Mouse (Mus musculus): ENCODE results near the gene Fbln1. TPM values are rescaled to one million over a fixed set of nuclear protein-coding genes. Genes with fewer than 3 reads are reported as not detected.
A peak's percentile ranks its signal among the peaks of the same experiment; 100 is the strongest.
"Not testable (repeated sequence)": the region's sequence is repeated elsewhere in the genome, so short reads cannot be mapped to it uniquely, and the experiment has no call there.

Gene Fbln1
- total and polyA plus RNA-seq, 2 experiments, result 0.83 to 1.4 TPM

DNA sequence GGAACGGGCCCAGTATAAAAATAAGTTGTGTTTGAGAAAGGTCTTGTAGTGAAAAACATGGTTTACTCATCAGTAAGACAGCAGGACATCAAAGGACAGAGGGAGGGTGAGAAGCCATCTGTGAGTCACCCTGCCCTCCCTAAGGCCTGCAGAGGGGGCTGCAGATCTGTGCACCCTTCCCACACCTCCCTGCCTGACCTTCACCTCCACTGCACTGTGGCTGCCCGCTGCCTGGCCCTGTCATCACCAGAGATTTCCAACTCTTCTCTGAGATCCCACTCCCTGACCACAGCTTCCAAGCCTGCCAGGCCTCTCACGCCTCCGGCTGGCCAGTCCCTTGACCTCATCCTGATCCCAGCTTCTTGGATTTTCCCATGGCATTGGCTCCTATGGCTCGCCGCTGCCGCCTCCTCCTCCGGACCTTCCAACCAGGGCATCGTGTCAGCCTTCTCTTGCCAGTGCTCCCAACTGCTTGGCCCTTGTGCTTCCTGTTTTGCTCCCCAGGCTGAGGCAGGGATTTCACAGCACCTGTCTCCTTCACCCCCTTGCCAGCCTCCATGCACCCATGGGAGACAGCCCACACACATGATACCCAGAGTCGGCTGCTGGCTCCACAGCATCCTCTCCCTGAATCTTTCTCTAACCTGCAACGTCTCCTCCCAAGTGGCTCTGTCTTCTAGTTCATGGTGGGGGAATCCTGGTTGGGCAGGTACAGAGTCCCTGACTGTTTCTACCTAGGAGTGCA is 114.3 kb downstream of the Fbln1 start:
- DNase-seq (ENCODE audit: extremely low read depth, low read depth, low spot score), result no peak
- H3K4me1 ChIP-seq (ENCODE audit: control insufficient read depth, insufficient read depth, low read length), result 0 out of 2 replicates have a peak, but pooled peaks cover 2% of the 10 kb centered on the region
- no peaks in the 10 kb centered on the region for H3K36me3 ChIP-seq (ENCODE audit: control insufficient read depth, insufficient read depth, low read length)
- no peak overlapping the region for H3K27ac ChIP-seq (replicated peaks; ENCODE audit: insufficient read depth, low read depth, low read length)
- no peak overlapping the region for H3K4me3 ChIP-seq (ENCODE audit: insufficient read depth, low read depth, low read length)
- 86% methylated on average over 11 of the region's 11 CpGs for WGBS
- H3K79me2 ChIP-seq (ENCODE audit: control insufficient read depth, insufficient read depth, low read length), result no peaks in the 10 kb centered on the region
- H3K27me3 ChIP-seq (ENCODE audit: control insufficient read depth, insufficient read depth, low read length), result no peaks in the 10 kb centered on the region
- TF ChIP-seq POLR2A (IDR thresholded peaks at IDR 0.05; ENCODE audit: extremely low read depth, insufficient read depth, low read length), result no peak
- TF ChIP-seq CTCF (IDR thresholded peaks at IDR 0.05; ENCODE audit: low read depth, low read length), result 0 out of 2 replicates have a peak, but pooled peaks have one; percentile 8
- no peak overlapping the region for H3K9ac ChIP-seq (ENCODE audit: low read depth, low read length)

DNA sequence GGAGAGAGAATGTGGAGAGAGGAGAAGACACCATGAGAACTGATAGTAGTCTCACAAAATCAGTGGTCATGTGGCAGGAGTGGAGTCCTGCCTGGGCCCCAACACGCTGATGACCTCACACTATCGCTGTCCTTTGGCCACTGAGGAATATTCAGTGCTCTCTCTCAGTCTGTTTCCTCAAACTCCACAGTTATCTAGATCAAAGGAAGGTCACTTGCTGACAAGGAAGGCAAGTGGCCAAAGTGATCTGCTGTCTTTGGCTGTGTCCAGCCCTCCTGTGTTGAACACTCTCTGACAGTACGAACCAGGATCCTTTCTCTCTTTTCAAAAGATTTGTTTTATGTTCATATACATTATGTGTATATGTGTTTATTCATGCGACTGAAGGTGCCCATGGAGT is 117.5 kb downstream of the Fbln1 start:
- H3K27ac ChIP-seq (replicated peaks; ENCODE audit: insufficient read depth, low read depth, low read length), result no peak overlapping the region
- H3K36me3 ChIP-seq (ENCODE audit: control insufficient read depth, insufficient read depth, low read length), result no peaks in the 10 kb centered on the region
- H3K4me3 ChIP-seq (ENCODE audit: insufficient read depth, low read depth, low read length), result no peak overlapping the region
- no peak for DNase-seq (ENCODE audit: extremely low read depth, low read depth, low spot score)
- H3K4me1 ChIP-seq (ENCODE audit: control insufficient read depth, insufficient read depth, low read length), result no peaks in the 10 kb centered on the region
- H3K9ac ChIP-seq (ENCODE audit: low read depth, low read length), result no peak overlapping the region
- WGBS, result 82% methylated on average over 4 of the region's 4 CpGs
- no peaks in the 10 kb centered on the region for H3K79me2 ChIP-seq (ENCODE audit: control insufficient read depth, insufficient read depth, low read length)
- H3K27me3 ChIP-seq (ENCODE audit: control insufficient read depth, insufficient read depth, low read length), result no peaks in the 10 kb centered on the region
- TF ChIP-seq CTCF (IDR thresholded peaks at IDR 0.05; ENCODE audit: low read depth, low read length) (no peak), POLR2A (IDR thresholded peaks at IDR 0.05; ENCODE audit: extremely low read depth, insufficient read depth, low read length) (no peak)

DNA sequence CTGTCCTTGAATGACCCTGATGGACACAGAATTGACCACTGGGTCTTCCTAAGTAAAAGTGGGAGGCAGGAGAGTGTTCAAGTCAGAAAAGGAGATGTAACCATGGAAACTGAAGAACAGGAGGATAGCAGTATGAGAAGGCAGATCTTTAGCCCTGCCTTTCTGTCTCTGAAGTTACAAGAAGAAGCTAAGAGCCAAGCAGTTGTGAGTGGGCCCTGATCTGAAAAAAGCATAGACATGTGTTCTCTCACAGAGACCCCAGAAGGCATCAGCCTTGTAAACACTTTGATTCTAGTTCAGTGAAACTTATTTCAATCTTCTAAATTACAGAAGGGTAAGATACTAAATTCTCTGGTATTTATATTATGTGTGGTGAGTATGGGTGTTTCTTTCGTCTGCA is 118.7 kb downstream of the Fbln1 start:
- Histone ChIP-seq H3K4me3 (ENCODE audit: insufficient read depth, low read depth, low read length) (no peak overlapping the region), H3K36me3 (ENCODE audit: control insufficient read depth, insufficient read depth, low read length) (no peaks in the 10 kb centered on the region), H3K4me1 (ENCODE audit: control insufficient read depth, insufficient read depth, low read length) (no peaks in the 10 kb centered on the region), H3K27ac (replicated peaks; ENCODE audit: insufficient read depth, low read depth, low read length) (no peak overlapping the region), H3K27me3 (ENCODE audit: control insufficient read depth, insufficient read depth, low read length) (no peaks in the 10 kb centered on the region), H3K79me2 (ENCODE audit: control insufficient read depth, insufficient read depth, low read length) (no peaks in the 10 kb centered on the region), H3K9ac (ENCODE audit: low read depth, low read length) (no peak overlapping the region)
- TF ChIP-seq CTCF (IDR thresholded peaks at IDR 0.05; ENCODE audit: low read depth, low read length), result no peak
- no peak for TF ChIP-seq POLR2A (IDR thresholded peaks at IDR 0.05; ENCODE audit: extremely low read depth, insufficient read depth, low read length)
- WGBS, result 98% methylated on average over 1 of the region's 1 CpGs
- DNase-seq (ENCODE audit: extremely low read depth, low read depth, low spot score), result no peak

DNA sequence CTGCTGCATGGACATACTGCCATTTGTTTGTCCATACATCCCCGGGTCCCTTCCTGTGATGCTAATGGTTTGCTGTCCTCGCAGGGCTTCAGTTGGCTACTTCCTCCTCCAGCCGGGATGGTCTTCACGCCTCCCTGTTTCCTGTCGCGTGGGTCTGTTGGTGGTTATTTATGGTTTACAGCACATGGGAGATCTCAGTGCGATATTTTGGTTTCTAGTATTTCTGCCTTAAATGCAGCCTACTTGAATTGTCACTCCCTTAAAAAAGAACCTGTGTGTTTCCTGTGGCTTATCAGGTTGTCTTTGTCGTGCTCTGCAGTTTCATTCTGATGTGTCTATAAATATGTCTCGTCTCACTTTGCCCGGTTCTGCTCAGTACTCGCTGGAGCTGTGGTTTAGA is 122.1 kb downstream of the Fbln1 start:
- WGBS, result 65% methylated on average over 11 of the region's 11 CpGs
- Histone ChIP-seq H3K9ac (ENCODE audit: low read depth, low read length) (no peak overlapping the region), H3K36me3 (ENCODE audit: control insufficient read depth, insufficient read depth, low read length) (no peaks in the 10 kb centered on the region), H3K4me1 (ENCODE audit: control insufficient read depth, insufficient read depth, low read length) (peaks cover 4% of the 10 kb centered on the region; the same call in 1 of the 2 replicates), H3K27ac (replicated peaks; ENCODE audit: insufficient read depth, low read depth, low read length) (no peak overlapping the region), H3K27me3 (ENCODE audit: control insufficient read depth, insufficient read depth, low read length) (no peaks in the 10 kb centered on the region), H3K79me2 (ENCODE audit: control insufficient read depth, insufficient read depth, low read length) (no peaks in the 10 kb centered on the region), H3K4me3 (ENCODE audit: insufficient read depth, low read depth, low read length) (no peak overlapping the region)
- TF ChIP-seq POLR2A (IDR thresholded peaks at IDR 0.05; ENCODE audit: extremely low read depth, insufficient read depth, low read length), result no peak
- TF ChIP-seq CTCF (IDR thresholded peaks at IDR 0.05; ENCODE audit: low read depth, low read length), result no peak
- DNase-seq (ENCODE audit: extremely low read depth, low read depth, low spot score), result no peak

DNA sequence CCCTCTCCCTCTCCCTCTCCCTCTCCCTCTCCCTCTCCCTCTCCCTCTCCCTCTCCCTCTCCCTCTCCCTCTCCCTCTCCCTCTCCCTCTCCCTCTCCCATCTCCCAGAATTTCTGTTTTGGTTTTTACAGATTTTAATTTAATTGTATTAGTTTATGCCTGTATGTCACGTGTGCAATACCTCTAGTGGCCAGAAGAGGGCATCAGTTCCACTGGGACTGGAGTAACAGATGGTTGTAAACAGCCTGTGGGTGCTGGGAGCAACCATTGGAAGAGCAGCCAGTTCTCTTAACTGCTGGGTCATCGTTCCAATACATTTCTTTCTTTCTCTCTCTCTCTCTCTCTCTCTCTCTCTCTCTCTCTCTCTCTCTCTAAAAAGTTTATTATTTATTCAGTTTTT is 122.7 kb downstream of the Fbln1 start:
- H3K4me3 ChIP-seq (ENCODE audit: insufficient read depth, low read depth, low read length); H3K9ac ChIP-seq (ENCODE audit: low read depth, low read length); H3K79me2 ChIP-seq (ENCODE audit: control insufficient read depth, insufficient read depth, low read length); DNase-seq (ENCODE audit: extremely low read depth, low read depth, low spot score); H3K27me3 ChIP-seq (ENCODE audit: control insufficient read depth, insufficient read depth, low read length); H3K4me1 ChIP-seq (ENCODE audit: control insufficient read depth, insufficient read depth, low read length); H3K36me3 ChIP-seq (ENCODE audit: control insufficient read depth, insufficient read depth, low read length); H3K27ac ChIP-seq (replicated peaks; ENCODE audit: insufficient read depth, low read depth, low read length): not testable (repeated sequence)
- 91% methylated on average over 2 of the region's 2 CpGs for WGBS
- peak; percentile 36; the same call in 1 of the 2 replicates for TF ChIP-seq CTCF (IDR thresholded peaks at IDR 0.05; ENCODE audit: low read depth, low read length)

DNA sequence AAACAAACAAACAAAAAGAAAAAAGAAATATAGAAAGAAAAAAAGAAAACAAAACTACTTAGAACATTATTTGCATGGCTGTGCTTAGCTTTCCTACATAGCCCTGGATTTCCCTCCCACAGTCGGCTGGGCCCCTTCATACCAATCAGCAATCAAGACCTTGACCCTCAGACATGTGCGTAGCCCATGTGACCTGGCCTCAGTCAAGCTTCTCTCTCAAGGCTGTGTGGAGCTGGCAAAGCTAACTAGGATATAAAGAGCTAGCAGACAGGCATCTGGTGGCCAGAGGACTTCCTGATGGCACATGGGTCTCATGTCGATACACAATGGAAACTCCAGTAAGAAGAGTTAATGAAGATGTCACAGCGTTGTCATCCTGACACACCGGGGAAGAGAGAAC is 123.3 kb downstream of the Fbln1 start:
- Histone ChIP-seq H3K79me2 (ENCODE audit: control insufficient read depth, insufficient read depth, low read length) (no peaks in the 10 kb centered on the region), H3K9ac (ENCODE audit: low read depth, low read length) (peak overlapping the region; percentile 43), H3K4me1 (ENCODE audit: control insufficient read depth, insufficient read depth, low read length) (peaks cover 4% of the 10 kb centered on the region; the same call in 1 of the 2 replicates), H3K4me3 (ENCODE audit: insufficient read depth, low read depth, low read length) (peak overlapping the region; percentile 55; the same call in 1 of the 2 replicates), H3K27me3 (ENCODE audit: control insufficient read depth, insufficient read depth, low read length) (no peaks in the 10 kb centered on the region), H3K27ac (replicated peaks; ENCODE audit: insufficient read depth, low read depth, low read length) (peak overlapping the region; percentile 83), H3K36me3 (ENCODE audit: control insufficient read depth, insufficient read depth, low read length) (no peaks in the 10 kb centered on the region)
- DNase-seq (ENCODE audit: extremely low read depth, low read depth, low spot score), result peak; percentile 97
- TF ChIP-seq POLR2A (IDR thresholded peaks at IDR 0.05; ENCODE audit: extremely low read depth, insufficient read depth, low read length) (no peak), CTCF (IDR thresholded peaks at IDR 0.05; ENCODE audit: low read depth, low read length) (no peak)
- WGBS, result 33% methylated on average over 5 of the region's 5 CpGs
